Comparison of ENCODE assay signal across 13 mouse cellular contexts in the genomic region with DNA sequence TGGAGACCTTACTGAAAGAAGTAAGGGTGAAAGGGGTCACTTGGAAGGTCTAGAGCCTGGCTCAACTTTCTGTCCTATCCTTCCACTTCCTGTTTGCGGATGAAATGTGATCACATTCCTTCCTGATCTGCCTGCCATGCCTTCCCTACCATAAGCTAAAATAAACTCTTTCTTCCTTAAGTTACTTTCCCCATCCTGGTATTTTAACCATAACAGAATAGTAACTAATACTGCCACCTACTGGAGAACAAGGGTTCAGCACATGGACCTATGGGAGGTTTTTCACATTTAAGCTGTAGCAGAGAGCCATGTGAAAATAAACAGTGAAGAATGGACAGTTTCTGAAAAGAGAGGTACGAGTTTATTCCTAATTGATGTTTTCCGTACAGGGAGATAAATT.
DNase-seq lines count a peak whose midpoint lies in the region; ATAC-seq and TF ChIP-seq lines count a peak whose summit lies in the region.
"Had no signal": no experiment of that assay in that cellular context is flagged by ENCODE, and none has a peak within 500 bp of the region (broad histone marks: within the 10 kb centered on the region; RNA-seq: fewer than 3 reads in every experiment).

No protein-coding gene starts in this region.

- no peak overlapping the region for H3K9ac ChIP-seq in liver, adult 2 months (ENCODE audit: low read depth, low read length)
- H3K9ac ChIP-seq in liver, embryonic 12.5 days = no peak overlapping the region
- H3K9ac ChIP-seq in CH12.LX (ENCODE audit: insufficient read depth, low read depth) = no peak overlapping the region
- no peak overlapping the region for H3K9ac ChIP-seq in kidney, embryonic 14.5 days (ENCODE audit: low read depth, low read length)
- H3K9ac ChIP-seq: lung, embryonic 15.5 days had no signal

- no peak overlapping the region for H3K27ac ChIP-seq in liver, adult 2 months (replicated peaks; ENCODE audit: insufficient read depth, low read depth, low read length)
- H3K27ac ChIP-seq in liver, embryonic 12.5 days = no peak overlapping the region
- H3K27ac ChIP-seq in CH12.LX (ENCODE audit: insufficient read depth, low read depth) = no peak overlapping the region
- no peak overlapping the region for H3K27ac ChIP-seq in kidney, embryonic 14.5 days (ENCODE audit: low read depth, low read length)
- H3K27ac ChIP-seq: lung, embryonic 15.5 days had no signal

- no peak for TF ChIP-seq EP300 in CH12.LX (IDR thresholded peaks at IDR 0.05; ENCODE audit: low read length)

- in situ Hi-C loops in CH12.LX (cut with MboI; ENCODE audit: low pct_ligation_motif_present, low pct_unique_long_range_greater_than_20kb, low sequenced_read_pairs) = no loop called here

- no peak for TF ChIP-seq RAD21 in CH12.LX (IDR thresholded peaks at IDR 0.05; ENCODE audit: low read depth, low read length)

- H3K36me3 ChIP-seq in liver, adult 2 months (ENCODE audit: control insufficient read depth, insufficient read depth, low read length) = no peaks in the 10 kb centered on the region
- H3K36me3 ChIP-seq in liver, embryonic 12.5 days = no peaks in the 10 kb centered on the region
- H3K36me3 ChIP-seq in CH12.LX (replicated peaks in 1 of 2; ENCODE audit: control insufficient read depth in 1 of 2, insufficient read depth in 1 of 2, low read length in 1 of 2) = no peaks in the 10 kb centered on the region
- H3K36me3 ChIP-seq in kidney, embryonic 14.5 days (ENCODE audit: control insufficient read depth, insufficient read depth, low read length) = no peaks in the 10 kb centered on the region
- H3K36me3 ChIP-seq: lung, embryonic 15.5 days had no signal

- ATAC-seq in liver, embryonic 12.5 days = no peak
- ATAC-seq in kidney, embryonic 14.5 days (ENCODE audit: low FRiP score, low TSS enrichment) = no peak
- ATAC-seq: hindbrain, embryonic 16.5 days had no signal

- 67% methylated on average over 3 of the region's 3 CpGs for WGBS in liver, adult 2 months
- WGBS in liver, embryonic 12.5 days (ENCODE audit: insufficient replicate concordance) = 55% methylated on average over 3 of the region's 3 CpGs
- 83% methylated on average over 3 of the region's 3 CpGs for WGBS in kidney, embryonic 14.5 days

- no peak overlapping the region for H3K4me2 ChIP-seq in liver, embryonic 12.5 days
- H3K4me2 ChIP-seq in CH12.LX (ENCODE audit: insufficient read depth, low read depth, poor library complexity, severe bottlenecking) = no peak overlapping the region
- H3K4me2 ChIP-seq in kidney, embryonic 14.5 days (replicated peaks; ENCODE audit: low read depth, low read length) = no peak overlapping the region
- H3K4me2 ChIP-seq: lung, embryonic 15.5 days had no signal

- no peaks in the 10 kb centered on the region for H3K79me2 ChIP-seq in liver, adult 2 months (ENCODE audit: control insufficient read depth, insufficient read depth, low read length)
- H3K79me2 ChIP-seq in CH12.LX (replicated peaks; ENCODE audit: control insufficient read depth, extremely low read depth, insufficient read depth, poor library complexity, severe bottlenecking) = no peaks in the 10 kb centered on the region

- no peaks in the 10 kb centered on the region for H3K27me3 ChIP-seq in liver, adult 2 months (ENCODE audit: control insufficient read depth, insufficient read depth, low read length)
- no peaks in the 10 kb centered on the region for H3K27me3 ChIP-seq in liver, embryonic 12.5 days (replicated peaks)
- H3K27me3 ChIP-seq in CH12.LX (replicated peaks) = no peaks in the 10 kb centered on the region
- H3K27me3 ChIP-seq in kidney, embryonic 14.5 days (ENCODE audit: control insufficient read depth, insufficient read depth, low read length) = no peaks in the 10 kb centered on the region
- H3K27me3 ChIP-seq: lung, embryonic 15.5 days had no signal

- no peak for TF ChIP-seq POLR2A in liver, adult 2 months (IDR thresholded peaks at IDR 0.05; ENCODE audit: extremely low read depth, insufficient read depth, low read length)
- no peak for TF ChIP-seq POLR2A in CH12.LX (IDR thresholded peaks at IDR 0.05; ENCODE audit: low read depth, low read length)

- H3K9me3 ChIP-seq in liver, embryonic 12.5 days (replicated peaks) = peaks cover 3% of the 10 kb centered on the region; the same call in 1 of the 2 replicates
- H3K9me3 ChIP-seq in CH12.LX (replicated peaks; ENCODE audit: low read length) = peaks cover 66% of the 10 kb centered on the region
- H3K9me3 ChIP-seq in kidney, embryonic 14.5 days (ENCODE audit: control insufficient read depth, low read length) = no peaks in the 10 kb centered on the region; the same call in 1 of the 2 replicates
- H3K9me3 ChIP-seq: lung, embryonic 15.5 days had no signal

- H3K4me1 ChIP-seq in liver, adult 2 months (ENCODE audit: control insufficient read depth, insufficient read depth, low read length) = no peaks in the 10 kb centered on the region
- H3K4me1 ChIP-seq in liver, embryonic 12.5 days = no peaks in the 10 kb centered on the region
- H3K4me1 ChIP-seq in CH12.LX (ENCODE audit: control insufficient read depth in 1 of 2, insufficient read depth in 2 of 2) = no peaks in the 10 kb centered on the region
- no peaks in the 10 kb centered on the region for H3K4me1 ChIP-seq in kidney, embryonic 14.5 days (ENCODE audit: control insufficient read depth, insufficient read depth, low read length)
- H3K4me1 ChIP-seq: lung, embryonic 15.5 days had no signal

- H3K4me3 ChIP-seq in liver, adult 2 months (ENCODE audit: insufficient read depth, low read depth, low read length) = no peak overlapping the region
- no peak overlapping the region for H3K4me3 ChIP-seq in liver, embryonic 12.5 days
- H3K4me3 ChIP-seq in CH12.LX (replicated peaks in 1 of 3; ENCODE audit: low read depth in 2 of 3, low read length in 2 of 3, poor library complexity in 1 of 3) = no peak overlapping the region
- no peak overlapping the region for H3K4me3 ChIP-seq in kidney, embryonic 14.5 days (ENCODE audit: low read length)
- H3K4me3 ChIP-seq: lung, embryonic 15.5 days; myocyte had no signal

- dilution Hi-C loops in CH12.LX (cut with MboI; ENCODE audit: extremely low pct_ligation_motif_present, extremely low pct_unique_long_range_greater_than_20kb, low sequenced_read_pairs) = no loop called here

- intact Hi-C loops in gastrocnemius, postnatal 14 days (cut with DNase I; ENCODE audit: low total_unique reads) = no loop called here

- DNase-seq in gastrocnemius, adult 18-20 months (ENCODE audit: low spot score) = peak; percentile 4
- DNase-seq in gastrocnemius, postnatal 14 days = no peak
- peak; percentile 12 for DNase-seq in liver, adult 2 months (ENCODE audit: extremely low read depth, low read depth, low spot score)
- no peak for DNase-seq in CH12.LX (ENCODE audit: extremely low read depth)
- peak; percentile 46 for DNase-seq in ZHBTc4 (ENCODE audit: low read depth, low spot score)
- no peak for DNase-seq in urinary bladder, postnatal 4 days (ENCODE audit: low spot score in 2 of 2)
- DNase-seq: cerebellum, adult 11 months; kidney, postnatal 25 days had no signal

- TF ChIP-seq CTCF in liver, adult 2 months (IDR thresholded peaks at IDR 0.05; ENCODE audit: low read depth, low read length) = peak; percentile 15; the same call in 1 of the 2 replicates
- TF ChIP-seq CTCF in CH12.LX (conservative IDR thresholded peaks at IDR 0.05 in 1 of 2, IDR thresholded peaks at IDR 0.05 in 1 of 2; ENCODE audit: low read depth in 2 of 2, low read length in 2 of 2) = 0 out of 4 replicates have a peak, but pooled peaks have one; percentile 13 to 19

TF ChIP-seq in CH12.LX, 34 proteins besides CTCF, POLR2A, EP300 and RAD21:
- TF ChIP-seq CHD2 (IDR thresholded peaks at IDR 0.05; ENCODE audit: low read length) = no peak
- no peak for TF ChIP-seq UBTF (IDR thresholded peaks at IDR 0.05; ENCODE audit: low read depth, low read length)
- TF ChIP-seq CHD1 (IDR thresholded peaks at IDR 0.05; ENCODE audit: low read depth, low read length) = no peak
- no peak for TF ChIP-seq ZMIZ1 (IDR thresholded peaks at IDR 0.05; ENCODE audit: low read depth, low read length)
- no peak for TF ChIP-seq BHLHE40 (IDR thresholded peaks at IDR 0.05; ENCODE audit: low read depth, low read length)
- TF ChIP-seq MAX (IDR thresholded peaks at IDR 0.05; ENCODE audit: low read length) = no peak
- TF ChIP-seq ZNF384 (IDR thresholded peaks at IDR 0.05; ENCODE audit: low read depth, low read length) = no peak
- TF ChIP-seq JUND (conservative IDR thresholded peaks at IDR 0.05; ENCODE audit: low read depth, low read length) = no peak
- no peak for TF ChIP-seq ZC3H11A (IDR thresholded peaks at IDR 0.05; ENCODE audit: low read depth, low read length)
- no peak for TF ChIP-seq TCF12 (IDR thresholded peaks at IDR 0.05; ENCODE audit: low read depth, low read length)
- TF ChIP-seq JUN (IDR thresholded peaks at IDR 0.05; ENCODE audit: insufficient read depth, low read depth, low read length) = no peak
- no peak for TF ChIP-seq USF2 (conservative IDR thresholded peaks at IDR 0.05; ENCODE audit: low read depth, low read length)
- no peak for TF ChIP-seq MAZ (IDR thresholded peaks at IDR 0.05; ENCODE audit: low read depth, low read length)
- TF ChIP-seq GABPA (IDR thresholded peaks at IDR 0.05; ENCODE audit: insufficient replicate concordance, low read depth, low read length) = no peak
- no peak for TF ChIP-seq PAX5 (IDR thresholded peaks at IDR 0.05; ENCODE audit: low read length)
- TF ChIP-seq POLR2AphosphoS2 (IDR thresholded peaks at IDR 0.05; ENCODE audit: low read depth, low read length) = no peak

Comparison
In these comparisons a context has a peak if more than half of its experiments do, and no peak if none do; other contexts are left out.
1. DNase-seq: peak in gastrocnemius, adult 18-20 months (single experiment), liver, adult 2 months (single experiment) and ZHBTc4 (single experiment); none in gastrocnemius, postnatal 14 days (single experiment), CH12.LX (single experiment) and urinary bladder, postnatal 4 days (0 of 2).